7 mouse cellular contexts compared by ENCODE assay signal in genomic region chr13:117202755-117203471, GRCm38 (mm10). TPM values are rescaled to one million over a fixed set of nuclear protein-coding genes. Genes with fewer than 3 reads are reported as not detected.
DNase-seq lines count a peak whose midpoint lies in the region; ATAC-seq and TF ChIP-seq lines count a peak whose summit lies in the region.

No protein-coding gene starts in this region.

- H3K9ac ChIP-seq in lung, postnatal 0 days (replicated peaks; ENCODE audit: low read depth) = no peak overlapping the region
- H3K9ac ChIP-seq in heart, postnatal 0 days (replicated peaks; ENCODE audit: low read depth, low read length) = no peak overlapping the region
- H3K9ac ChIP-seq in liver, postnatal 0 days (replicated peaks) = no peak overlapping the region
- H3K9ac ChIP-seq in stomach, postnatal 0 days (ENCODE audit: low read length) = no peak overlapping the region

- POLR2A ChIA-PET in Patski (lab: Charles Lee) = no interaction called here

- H3K4me1 ChIP-seq in lung, postnatal 0 days (ENCODE audit: insufficient read depth, low read depth, low read length) = no peaks in the 10 kb centered on the region
- no peaks in the 10 kb centered on the region for H3K4me1 ChIP-seq in heart, postnatal 0 days (ENCODE audit: control insufficient read depth, insufficient read depth)
- no peaks in the 10 kb centered on the region for H3K4me1 ChIP-seq in liver, postnatal 0 days (ENCODE audit: insufficient read depth)
- H3K4me1 ChIP-seq in stomach, postnatal 0 days (replicated peaks; ENCODE audit: control insufficient read depth, insufficient read depth) = no peaks in the 10 kb centered on the region

- no peak for TF ChIP-seq EP300 in lung, postnatal 0 days (IDR thresholded peaks at IDR 0.05)
- TF ChIP-seq EP300 in heart, postnatal 0 days (IDR thresholded peaks at IDR 0.05; ENCODE audit: low read depth) = no peak
- TF ChIP-seq EP300 in liver, postnatal 0 days (IDR thresholded peaks at IDR 0.05; ENCODE audit: low read depth) = no peak
- TF ChIP-seq EP300 in stomach, postnatal 0 days (optimal IDR thresholded peaks at IDR 0.05) = no peak

- no peaks in the 10 kb centered on the region for H3K27me3 ChIP-seq in lung, postnatal 0 days (replicated peaks; ENCODE audit: insufficient read depth, low read length)
- H3K27me3 ChIP-seq in Patski = peaks cover 5% of the 10 kb centered on the region
- no peaks in the 10 kb centered on the region for H3K27me3 ChIP-seq in heart, postnatal 0 days (ENCODE audit: control insufficient read depth, insufficient read depth, low read length)
- no peaks in the 10 kb centered on the region for H3K27me3 ChIP-seq in liver, postnatal 0 days (ENCODE audit: insufficient read depth, low read length)
- no peaks in the 10 kb centered on the region for H3K27me3 ChIP-seq in stomach, postnatal 0 days (ENCODE audit: control insufficient read depth, insufficient read depth, low read length)

- CTCF ChIA-PET in Patski (lab: Charles Lee) = interaction anchor here (0.6 to 6.1 kb wide), 18 partner anchors 9 to 113 kb away, joined by 3 to 59 read pairs (median 4); no protein-coding TSS in a partner anchor

- ATAC-seq in lung, postnatal 0 days = no peak
- peak; percentile 40 for ATAC-seq in Patski
- ATAC-seq in heart, postnatal 0 days (ENCODE audit: insufficient read depth, low read depth) = no peak
- ATAC-seq in liver, postnatal 0 days = no peak
- peak; percentile 38; the same call in 1 of the 2 replicates for ATAC-seq in stomach, postnatal 0 days (ENCODE audit: low FRiP score, low TSS enrichment)

- in situ Hi-C loops in Patski (cut with MboI; ENCODE audit: low pct_unique_long_range_greater_than_20kb) = loop anchor here (5.0 kb wide), 1 partner anchor 84 kb away; no protein-coding TSS in a partner anchor

- H3K27ac ChIP-seq in lung, postnatal 0 days (ENCODE audit: low read length) = no peak overlapping the region
- no peak overlapping the region for H3K27ac ChIP-seq in heart, postnatal 0 days (ENCODE audit: low read depth)
- H3K27ac ChIP-seq in liver, postnatal 0 days (ENCODE audit: low read depth) = no peak overlapping the region
- no peak overlapping the region for H3K27ac ChIP-seq in stomach, postnatal 0 days (replicated peaks)

- TF ChIP-seq CTCF in lung, postnatal 0 days (IDR thresholded peaks at IDR 0.05) = peak; percentile 79
- TF ChIP-seq CTCF in Patski (IDR thresholded peaks at IDR 0.05) = peak; percentile 65
- peak; percentile 70 for TF ChIP-seq CTCF in heart, postnatal 0 days (IDR thresholded peaks at IDR 0.05; ENCODE audit: low read depth)
- TF ChIP-seq CTCF in liver, postnatal 0 days (IDR thresholded peaks at IDR 0.05; ENCODE audit: low read depth) = peak; percentile 78
- peak; percentile 80 for TF ChIP-seq CTCF in stomach, postnatal 0 days (IDR thresholded peaks at IDR 0.05; ENCODE audit: low read depth)

- peak; percentile 52 for DNase-seq in lung, postnatal 0 days (ENCODE audit: low spot score)
- no peak for DNase-seq in lung, adult 18-20 months
- peak; percentile 12 for DNase-seq in Patski (ENCODE audit: low read depth, low spot score)
- peak; percentile 20 for DNase-seq in cerebellum, adult 9-11 months
- peak; percentile 34 for DNase-seq in heart, postnatal 0 days (ENCODE audit: low spot score)
- DNase-seq in liver, postnatal 0 days = peak; percentile 29
- peak; percentile 18 for DNase-seq in stomach, postnatal 0 days (ENCODE audit: low spot score)

- H3K4me2 ChIP-seq in lung, postnatal 0 days (replicated peaks; ENCODE audit: low read depth, low read length) = no peak overlapping the region
- no peak overlapping the region for H3K4me2 ChIP-seq in heart, postnatal 0 days (ENCODE audit: low read depth, low read length)
- H3K4me2 ChIP-seq in liver, postnatal 0 days (ENCODE audit: low read depth, low read length) = no peak overlapping the region
- H3K4me2 ChIP-seq in stomach, postnatal 0 days (replicated peaks; ENCODE audit: low read depth) = no peak overlapping the region

- 43% methylated on average over 22 of the region's 22 CpGs for WGBS in lung, postnatal 0 days
- 40% methylated on average over 22 of the region's 22 CpGs for WGBS in heart, postnatal 0 days
- WGBS in liver, postnatal 0 days (ENCODE audit: insufficient replicate concordance) = 30% methylated on average over 16 of the region's 22 CpGs
- 46% methylated on average over 22 of the region's 22 CpGs for WGBS in stomach, postnatal 0 days

- no peaks in the 10 kb centered on the region for H3K9me3 ChIP-seq in lung, postnatal 0 days (ENCODE audit: low read length)
- no peaks in the 10 kb centered on the region for H3K9me3 ChIP-seq in heart, postnatal 0 days (replicated peaks; ENCODE audit: control insufficient read depth, low read length)
- no peaks in the 10 kb centered on the region for H3K9me3 ChIP-seq in liver, postnatal 0 days (ENCODE audit: low read length)
- no peaks in the 10 kb centered on the region for H3K9me3 ChIP-seq in stomach, postnatal 0 days (ENCODE audit: control insufficient read depth, low read length)

- H3K4me3 ChIP-seq in lung, postnatal 0 days (ENCODE audit: low read depth, low read length) = no peak overlapping the region
- H3K4me3 ChIP-seq in heart, postnatal 0 days (ENCODE audit: low read depth, low read length) = no peak overlapping the region
- no peak overlapping the region for H3K4me3 ChIP-seq in liver, postnatal 0 days (ENCODE audit: low read depth, low read length)
- no peak overlapping the region for H3K4me3 ChIP-seq in stomach, postnatal 0 days (ENCODE audit: low read depth, low read length)

- no peaks in the 10 kb centered on the region for H3K36me3 ChIP-seq in lung, postnatal 0 days (ENCODE audit: insufficient read depth, low read length)
- H3K36me3 ChIP-seq in heart, postnatal 0 days (replicated peaks; ENCODE audit: control insufficient read depth, insufficient read depth, low read length) = no peaks in the 10 kb centered on the region
- no peaks in the 10 kb centered on the region for H3K36me3 ChIP-seq in liver, postnatal 0 days (replicated peaks; ENCODE audit: insufficient read depth, low read length)
- no peaks in the 10 kb centered on the region for H3K36me3 ChIP-seq in stomach, postnatal 0 days (ENCODE audit: control insufficient read depth, insufficient read depth, low read length)

RNA-seq across cellular contexts. Expression of gene Emb, which starts 5.4 kb away (rescaled TPM):
- 67.0 and 78.3 TPM in 2 replicates for polyA plus RNA-seq in lung, postnatal 0 days (2015; fragmentation: Nextera tagmentation; extraction: Ambion mirVana)
- polyA plus RNA-seq in Patski (2021) = 5.1 TPM
- total RNA-seq in heart, postnatal 0 days (2014; rRNA removed; ENCODE audit: low replicate concordance) = 2.2 and 3.9 TPM in 2 replicates
- 2.8 and 3.5 TPM in 2 replicates for polyA plus RNA-seq in heart, postnatal 0 days (2015; fragmentation: Nextera tagmentation; extraction: Ambion mirVana)
- 14.0 and 15.4 TPM in 2 replicates for polyA plus RNA-seq in liver, postnatal 0 days (2015; fragmentation: Nextera tagmentation; extraction: Ambion mirVana)
- polyA plus RNA-seq in stomach, postnatal 0 days (2015; fragmentation: Nextera tagmentation; extraction: Ambion mirVana) = 9.6 and 10.8 TPM in 2 replicates

RNA-seq across cellular contexts. Expression of gene Gm17509, which starts 18.0 kb away (rescaled TPM):
- polyA plus RNA-seq in lung, postnatal 0 days (2015; fragmentation: Nextera tagmentation; extraction: Ambion mirVana) = 0.08 and 0.10 TPM in 2 replicates
- polyA plus RNA-seq in Patski (2021) = not detected
- not detected in 2 replicates for total RNA-seq in heart, postnatal 0 days (2014; rRNA removed; ENCODE audit: low replicate concordance)
- not detected in 2 replicates for polyA plus RNA-seq in heart, postnatal 0 days (2015; fragmentation: Nextera tagmentation; extraction: Ambion mirVana)
- polyA plus RNA-seq in liver, postnatal 0 days (2015; fragmentation: Nextera tagmentation; extraction: Ambion mirVana) = not detected in 2 replicates
- 0.11 TPM in 1 of 2 replicates, not detected in the other for polyA plus RNA-seq in stomach, postnatal 0 days (2015; fragmentation: Nextera tagmentation; extraction: Ambion mirVana)

Comparison
In these comparisons a context has a peak if more than half of its experiments do, and no peak if none do; other contexts are left out.
1. DNase-seq: peak in lung, postnatal 0 days (single experiment), Patski (single experiment), cerebellum, adult 9-11 months (single experiment), heart, postnatal 0 days (single experiment), liver, postnatal 0 days (single experiment) and stomach, postnatal 0 days (single experiment); none in lung, adult 18-20 months (0 of 2).
2. ATAC-seq: peak in Patski (single experiment) and stomach, postnatal 0 days (single experiment); none in lung, postnatal 0 days (single experiment), heart, postnatal 0 days (single experiment) and liver, postnatal 0 days (single experiment).
3. Peak in every context shown above with its lines, with median percentiles within 50 percentile points of each other: CTCF ChIP-seq.